Mouse (Mus musculus): Measurements from ENCODE around the gene Abca17. TPM values are rescaled to one million over a fixed set of nuclear protein-coding genes. Genes with fewer than 3 reads are reported as not detected.

Gene Abca17
- polyA plus RNA-seq, 1 experiment from 2014 or later = not detected

- WGBS = 83% methylated on average over 3 of the region's 3 CpGs
- no peak overlapping the region for H3K9ac ChIP-seq (ENCODE audit: low read depth, low read length)
- H3K27me3 ChIP-seq (replicated peaks; ENCODE audit: control insufficient read depth, insufficient read depth, low read length) = peaks cover 4% of the 10 kb centered on the region; the same call in 1 of the 2 replicates
- no peak overlapping the region for H3K4me2 ChIP-seq (ENCODE audit: low read depth, low read length)
- no peak overlapping the region for H3K4me3 ChIP-seq (ENCODE audit: low read length)
- no peaks in the 10 kb centered on the region for H3K36me3 ChIP-seq (ENCODE audit: control insufficient read depth, insufficient read depth, low read length)
- ATAC-seq = no peak
- no peaks in the 10 kb centered on the region for H3K9me3 ChIP-seq (ENCODE audit: control insufficient read depth, low read length)
- H3K27ac ChIP-seq (ENCODE audit: low read length) = no peak overlapping the region
- peaks cover 10% of the 10 kb centered on the region for H3K4me1 ChIP-seq (ENCODE audit: control insufficient read depth, insufficient read depth, low read length)
Measured at GRCm38 (mm10) chr17:24353960-24354359, 3.1 kb upstream of the Abca17 start.

GRCm38 (mm10) chr17:24352370-24353194 is 1.7 kb upstream of the Abca17 start:
- ATAC-seq = peak; percentile 45
- Histone ChIP-seq H3K4me1 (ENCODE audit: control insufficient read depth, insufficient read depth, low read length) (peaks cover 6% of the 10 kb centered on the region), H3K36me3 (ENCODE audit: control insufficient read depth, insufficient read depth, low read length) (no peaks in the 10 kb centered on the region), H3K4me3 (ENCODE audit: low read length) (peak overlapping the region; percentile 82), H3K27me3 (replicated peaks; ENCODE audit: control insufficient read depth, insufficient read depth, low read length) (peaks cover 4% of the 10 kb centered on the region; the same call in 1 of the 2 replicates), H3K27ac (ENCODE audit: low read length) (peak overlapping the region; percentile 70), H3K9me3 (ENCODE audit: control insufficient read depth, low read length) (no peaks in the 10 kb centered on the region), H3K4me2 (ENCODE audit: low read depth, low read length) (peak overlapping the region; percentile 97), H3K9ac (ENCODE audit: low read depth, low read length) (peak overlapping the region; percentile 88)
- WGBS = 4% methylated on average over 36 of the region's 36 CpGs

DNA sequence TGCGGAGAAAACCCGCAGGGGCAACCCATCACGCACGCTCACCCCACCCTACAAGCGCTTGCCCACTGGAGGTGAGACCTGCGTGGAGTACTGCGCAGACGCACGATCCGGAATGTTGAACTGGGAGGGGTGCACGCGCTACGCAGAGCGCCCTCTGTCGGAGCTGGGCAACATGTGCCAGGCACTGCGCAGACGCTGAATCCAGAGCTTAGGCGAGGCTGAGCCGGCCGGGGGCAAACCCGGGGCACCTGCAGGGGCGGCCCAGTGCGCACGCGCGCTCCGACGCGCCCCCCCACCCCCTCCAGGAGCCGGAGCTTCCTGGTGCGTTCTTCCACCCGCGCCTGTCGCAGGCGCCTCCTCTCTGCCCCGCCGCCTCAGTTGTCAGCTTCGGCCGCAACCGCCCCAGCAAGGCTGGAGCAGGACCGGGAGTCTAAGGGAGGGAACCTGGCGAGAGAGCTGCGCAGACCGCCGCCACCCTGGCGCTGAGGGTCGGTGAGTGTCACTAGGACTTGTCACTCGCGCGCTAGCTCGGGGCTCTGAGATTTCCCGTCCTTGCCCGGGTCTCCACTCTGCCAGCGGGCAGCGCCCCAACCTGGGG is 991 bp upstream of the Abca17 start, which contains the start of gene Abca3:
Abca3 (plus strand) TSS at position 191 of the 598 bp plus-strand sequence.
- peaks cover 4% of the 10 kb centered on the region; the same call in 1 of the 2 replicates for H3K27me3 ChIP-seq (replicated peaks; ENCODE audit: control insufficient read depth, insufficient read depth, low read length)
- H3K36me3 ChIP-seq (ENCODE audit: control insufficient read depth, insufficient read depth, low read length) = no peaks in the 10 kb centered on the region
- WGBS = under 1% methylated on average over 55 of the region's 55 CpGs
- H3K4me1 ChIP-seq (ENCODE audit: control insufficient read depth, insufficient read depth, low read length) = peaks cover 6% of the 10 kb centered on the region
- H3K9ac ChIP-seq (ENCODE audit: low read depth, low read length) = peak within 1 kb of the TSS; percentile 88
- peak; percentile 97 for ATAC-seq
- peak within 1 kb of the TSS; percentile 97 for H3K4me2 ChIP-seq (ENCODE audit: low read depth, low read length)
- H3K27ac ChIP-seq (ENCODE audit: low read length) = peak within 1 kb of the TSS; percentile 70
- H3K4me3 ChIP-seq (ENCODE audit: low read length) = peak within 1 kb of the TSS; percentile 82
- no peaks in the 10 kb centered on the region for H3K9me3 ChIP-seq (ENCODE audit: control insufficient read depth, low read length)

- Histone ChIP-seq H3K27me3 (replicated peaks; ENCODE audit: control insufficient read depth, insufficient read depth, low read length) (peaks cover 4% of the 10 kb centered on the region; the same call in 1 of the 2 replicates), H3K9ac (ENCODE audit: low read depth, low read length) (no peak overlapping the region), H3K9me3 (ENCODE audit: control insufficient read depth, low read length) (no peaks in the 10 kb centered on the region), H3K4me2 (ENCODE audit: low read depth, low read length) (no peak overlapping the region), H3K27ac (ENCODE audit: low read length) (no peak overlapping the region), H3K36me3 (ENCODE audit: control insufficient read depth, insufficient read depth, low read length) (no peaks in the 10 kb centered on the region), H3K4me3 (ENCODE audit: low read length) (no peak overlapping the region), H3K4me1 (ENCODE audit: control insufficient read depth, insufficient read depth, low read length) (peaks cover 6% of the 10 kb centered on the region)
- no peak for ATAC-seq
- 72% methylated on average over 2 of the region's 2 CpGs for WGBS
Measured at GRCm38 (mm10) chr17:24349176-24349575, 1.7 kb downstream of the Abca17 start.

GRCm38 (mm10) chr17:24346831-24347230 is 4.0 kb downstream of the Abca17 start:
- Histone ChIP-seq H3K36me3 (ENCODE audit: control insufficient read depth, insufficient read depth, low read length) (no peaks in the 10 kb centered on the region), H3K9ac (ENCODE audit: low read depth, low read length) (no peak overlapping the region), H3K4me1 (ENCODE audit: control insufficient read depth, insufficient read depth, low read length) (peaks cover 6% of the 10 kb centered on the region), H3K9me3 (ENCODE audit: control insufficient read depth, low read length) (no peaks in the 10 kb centered on the region), H3K27ac (ENCODE audit: low read length) (no peak overlapping the region), H3K4me3 (ENCODE audit: low read length) (no peak overlapping the region), H3K4me2 (ENCODE audit: low read depth, low read length) (no peak overlapping the region), H3K27me3 (replicated peaks; ENCODE audit: control insufficient read depth, insufficient read depth, low read length) (peaks cover 4% of the 10 kb centered on the region; the same call in 1 of the 2 replicates)
- no peak for ATAC-seq
- 53% methylated on average over 7 of the region's 7 CpGs for WGBS

DNA sequence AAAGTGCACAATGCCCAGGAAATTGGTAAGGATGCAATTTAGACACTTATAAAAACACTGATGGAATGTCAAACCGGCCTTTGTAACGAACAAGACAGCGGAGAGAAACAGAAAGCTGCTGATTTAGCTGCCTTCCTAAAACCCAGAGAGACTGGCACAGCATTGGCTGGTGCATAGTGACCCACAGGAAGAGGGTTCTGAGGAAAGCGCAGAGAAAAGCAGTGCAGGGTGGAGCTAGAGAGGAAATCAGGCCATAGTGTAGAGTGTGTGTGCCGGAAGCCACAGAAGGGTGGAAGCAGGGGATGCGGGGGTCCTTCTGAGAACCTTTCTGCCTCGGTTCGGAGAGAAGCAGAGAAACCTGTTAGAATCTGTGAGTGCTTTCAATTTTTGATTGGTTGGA is 6.2 kb downstream of the Abca17 start:
- WGBS = 79% methylated on average over 8 of the region's 8 CpGs
- ATAC-seq = no peak
- no peaks in the 10 kb centered on the region for H3K9me3 ChIP-seq (ENCODE audit: control insufficient read depth, low read length)
- H3K36me3 ChIP-seq (ENCODE audit: control insufficient read depth, insufficient read depth, low read length) = no peaks in the 10 kb centered on the region
- H3K4me1 ChIP-seq (ENCODE audit: control insufficient read depth, insufficient read depth, low read length) = no peaks in the 10 kb centered on the region
- no peak overlapping the region for H3K4me2 ChIP-seq (ENCODE audit: low read depth, low read length)
- no peak overlapping the region for H3K9ac ChIP-seq (ENCODE audit: low read depth, low read length)
- no peaks in the 10 kb centered on the region for H3K27me3 ChIP-seq (replicated peaks; ENCODE audit: control insufficient read depth, insufficient read depth, low read length)
- no peak overlapping the region for H3K4me3 ChIP-seq (ENCODE audit: low read length)
- H3K27ac ChIP-seq (ENCODE audit: low read length) = no peak overlapping the region

DNA sequence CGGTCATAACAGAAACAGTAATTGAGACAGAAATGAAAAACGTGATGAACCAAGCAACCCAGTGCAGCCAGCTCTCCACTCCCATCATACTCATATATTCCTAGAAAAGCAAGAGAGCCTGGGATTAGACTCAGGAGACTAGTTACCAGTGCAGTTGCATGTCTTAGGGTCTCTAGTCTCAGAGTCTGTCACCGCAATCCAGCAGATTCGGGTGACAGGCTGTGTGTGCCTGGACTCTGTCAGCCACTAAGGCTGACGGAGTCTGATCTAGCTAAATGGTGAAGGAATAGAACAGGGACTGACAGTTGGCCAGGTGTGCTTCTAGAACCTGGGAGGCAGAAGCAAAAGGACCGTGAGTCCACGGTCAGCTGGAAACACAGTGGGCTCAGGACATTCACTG is 23.2 kb downstream of the Abca17 start:
- no peaks in the 10 kb centered on the region for H3K9me3 ChIP-seq (ENCODE audit: control insufficient read depth, low read length)
- no peak overlapping the region for H3K4me2 ChIP-seq (ENCODE audit: low read depth, low read length)
- H3K27ac ChIP-seq (ENCODE audit: low read length) = no peak overlapping the region
- H3K27me3 ChIP-seq (replicated peaks; ENCODE audit: control insufficient read depth, insufficient read depth, low read length) = no peaks in the 10 kb centered on the region
- WGBS = 78% methylated on average over 7 of the region's 7 CpGs
- no peak overlapping the region for H3K9ac ChIP-seq (ENCODE audit: low read depth, low read length)
- H3K36me3 ChIP-seq (ENCODE audit: control insufficient read depth, insufficient read depth, low read length) = no peaks in the 10 kb centered on the region
- no peaks in the 10 kb centered on the region for H3K4me1 ChIP-seq (ENCODE audit: control insufficient read depth, insufficient read depth, low read length)
- no peak overlapping the region for H3K4me3 ChIP-seq (ENCODE audit: low read length)
- no peak for ATAC-seq

- no peak for ATAC-seq
- H3K4me3 ChIP-seq (ENCODE audit: low read length) = no peak overlapping the region
- no peaks in the 10 kb centered on the region for H3K4me1 ChIP-seq (ENCODE audit: control insufficient read depth, insufficient read depth, low read length)
- H3K27me3 ChIP-seq (replicated peaks; ENCODE audit: control insufficient read depth, insufficient read depth, low read length) = no peaks in the 10 kb centered on the region
- no peaks in the 10 kb centered on the region for H3K36me3 ChIP-seq (ENCODE audit: control insufficient read depth, insufficient read depth, low read length)
- H3K4me2 ChIP-seq (ENCODE audit: low read depth, low read length) = no peak overlapping the region
- WGBS = 85% methylated on average over 10 of the region's 10 CpGs
- no peak overlapping the region for H3K9ac ChIP-seq (ENCODE audit: low read depth, low read length)
- no peak overlapping the region for H3K27ac ChIP-seq (ENCODE audit: low read length)
- 0 out of 2 replicates have a peak, but pooled peaks cover 2% of the 10 kb centered on the region for H3K9me3 ChIP-seq (ENCODE audit: control insufficient read depth, low read length)
Measured at GRCm38 (mm10) chr17:24325051-24325450, 25.8 kb downstream of the Abca17 start.

GRCm38 (mm10) chr17:24320826-24321225 is 30.0 kb downstream of the Abca17 start:
- H3K9ac ChIP-seq (ENCODE audit: low read depth, low read length) = no peak overlapping the region
- 86% methylated on average over 3 of the region's 3 CpGs for WGBS
- H3K4me1 ChIP-seq (ENCODE audit: control insufficient read depth, insufficient read depth, low read length) = no peaks in the 10 kb centered on the region
- 0 out of 2 replicates have a peak, but pooled peaks cover 2% of the 10 kb centered on the region for H3K9me3 ChIP-seq (ENCODE audit: control insufficient read depth, low read length)
- no peak overlapping the region for H3K4me3 ChIP-seq (ENCODE audit: low read length)
- no peak overlapping the region for H3K4me2 ChIP-seq (ENCODE audit: low read depth, low read length)
- no peaks in the 10 kb centered on the region for H3K27me3 ChIP-seq (replicated peaks; ENCODE audit: control insufficient read depth, insufficient read depth, low read length)
- no peaks in the 10 kb centered on the region for H3K36me3 ChIP-seq (ENCODE audit: control insufficient read depth, insufficient read depth, low read length)
- no peak for ATAC-seq
- no peak overlapping the region for H3K27ac ChIP-seq (ENCODE audit: low read length)

Measured in intestine, embryonic 16.5 days (tissue).